Mouse (Mus musculus): ENCODE data around the gene Usp38. TPM values are rescaled to one million over a fixed set of nuclear protein-coding genes. Genes with fewer than 3 reads are reported as not detected.

Gene Usp38
- total and polyA plus RNA-seq, 3 experiments: 5.1 to 18.9 (median 17.7) TPM

DNA sequence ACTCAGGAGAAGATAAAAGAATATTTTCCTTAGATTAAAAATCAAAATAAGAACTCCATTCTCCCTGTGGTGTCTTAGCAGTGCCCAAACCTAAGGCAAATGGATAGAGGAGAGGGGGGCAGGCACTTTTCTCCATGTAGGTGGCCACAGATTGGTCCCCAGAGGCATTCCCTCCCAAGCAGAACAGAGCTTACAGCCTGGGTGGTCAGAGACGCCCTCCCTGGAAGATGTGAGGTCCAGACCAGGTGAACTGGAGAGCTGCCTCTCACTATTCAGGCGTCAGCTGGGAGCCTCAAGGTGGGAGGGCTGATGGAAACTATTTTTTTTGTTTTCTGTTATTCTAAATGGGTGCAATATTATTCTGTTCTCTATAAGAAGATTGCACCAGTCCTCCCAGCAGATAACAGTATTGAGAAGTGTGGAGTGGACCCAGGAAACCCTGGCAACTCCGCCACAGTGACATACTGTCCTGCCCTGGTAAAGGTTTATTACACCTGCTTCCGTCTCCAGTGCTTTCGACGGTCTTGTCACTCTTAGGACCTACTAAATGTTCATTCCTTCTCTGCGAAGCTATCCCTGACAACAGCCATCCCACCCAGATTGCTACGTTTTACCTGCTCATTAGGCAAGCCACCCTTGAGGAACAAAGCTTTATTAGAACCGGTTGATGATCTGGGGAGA, 55.0 kb downstream of the Usp38 start:
- no peaks in the 10 kb centered on the region for H3K27me3 ChIP-seq (ENCODE audit: control insufficient read depth, insufficient read depth, low read length)
- 84% methylated on average over 9 of the region's 9 CpGs for WGBS
- no peaks in the 10 kb centered on the region for H3K36me3 ChIP-seq (ENCODE audit: control insufficient read depth, insufficient read depth, low read length)
- TF ChIP-seq EP300 (IDR thresholded peaks at IDR 0.05; ENCODE audit: insufficient read depth, low read depth, low read length) (no peak), POLR2A (IDR thresholded peaks at IDR 0.05; ENCODE audit: insufficient read depth, low read depth, low read length) (no peak), CTCF (IDR thresholded peaks at IDR 0.05) (no peak)
- no peak overlapping the region for H3K4me3 ChIP-seq
- no peak overlapping the region for H3K27ac ChIP-seq
- no peak overlapping the region for H3K9ac ChIP-seq (ENCODE audit: low read depth, low read length)
- peaks cover 3% of the 10 kb centered on the region; the same call in 1 of the 2 replicates for H3K4me1 ChIP-seq (ENCODE audit: control insufficient read depth, insufficient read depth, low read length)
- H3K79me2 ChIP-seq (replicated peaks; ENCODE audit: control insufficient read depth, insufficient read depth, low read length): no peaks in the 10 kb centered on the region
- no peak for DNase-seq
- intact Hi-C loops (cut with DNase I): no loop called here

DNA sequence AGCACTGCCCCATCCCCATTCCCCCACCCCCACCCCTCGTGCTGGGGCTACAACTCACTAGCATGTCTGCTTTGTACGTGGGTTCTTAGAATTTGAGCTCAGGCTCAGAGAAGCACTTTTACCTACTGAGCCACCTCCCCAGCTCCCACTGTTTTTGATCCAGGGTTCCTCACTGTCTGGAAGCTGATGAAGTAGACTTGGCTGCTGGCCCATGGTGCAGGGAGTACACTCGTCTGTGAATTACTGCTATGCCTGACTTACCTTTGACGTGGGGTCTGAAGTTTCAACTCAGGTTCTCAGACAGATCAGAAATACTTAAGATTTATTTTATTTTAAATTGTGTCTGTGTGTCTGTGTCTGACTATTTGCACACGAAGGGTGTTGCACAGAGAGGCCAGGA, 57.0 kb downstream of the Usp38 start:
- TF ChIP-seq POLR2A (IDR thresholded peaks at IDR 0.05; ENCODE audit: insufficient read depth, low read depth, low read length) (no peak), EP300 (IDR thresholded peaks at IDR 0.05; ENCODE audit: insufficient read depth, low read depth, low read length) (no peak)

DNA sequence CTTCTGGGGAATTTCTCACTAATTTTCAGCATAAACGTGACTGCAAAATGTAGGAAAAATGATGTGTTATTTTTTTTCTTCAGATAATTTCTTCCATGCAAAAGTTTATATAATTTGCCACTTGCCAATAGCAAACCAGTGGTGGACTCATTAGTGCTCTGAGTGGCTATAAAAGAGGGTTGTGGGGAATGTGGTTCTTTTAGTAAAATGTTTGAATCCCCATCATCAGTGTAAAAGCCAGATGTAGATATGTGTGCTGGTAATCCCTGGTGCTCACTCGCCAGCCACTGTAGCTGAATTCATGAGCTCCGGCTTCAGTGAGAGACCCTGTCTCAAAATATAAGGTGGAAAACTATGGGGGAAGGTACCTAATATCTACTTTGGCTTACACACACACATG, 61.8 kb downstream of the Usp38 start:
- Histone ChIP-seq H3K4me1 (ENCODE audit: control insufficient read depth, insufficient read depth, low read length) (peaks cover 8% of the 10 kb centered on the region), H3K36me3 (ENCODE audit: control insufficient read depth, insufficient read depth, low read length) (no peaks in the 10 kb centered on the region; the same call in 1 of the 2 replicates), H3K4me3 (no peak overlapping the region), H3K79me2 (replicated peaks; ENCODE audit: control insufficient read depth, insufficient read depth, low read length) (no peaks in the 10 kb centered on the region), H3K9ac (ENCODE audit: low read depth, low read length) (no peak overlapping the region), H3K27me3 (ENCODE audit: control insufficient read depth, insufficient read depth, low read length) (no peaks in the 10 kb centered on the region), H3K27ac (no peak overlapping the region; the same call in 1 of the 2 replicates)
- no peak for DNase-seq
- intact Hi-C loops (cut with DNase I): loop anchor here (5.0 kb wide), 2 partner anchors 39 to 46 kb away; no protein-coding TSS in a partner anchor
- WGBS: 67% methylated on average over 3 of the region's 3 CpGs
- no peak for TF ChIP-seq POLR2A (IDR thresholded peaks at IDR 0.05; ENCODE audit: insufficient read depth, low read depth, low read length)

More for the DNA sequence above, 57.0 kb downstream of the Usp38 start:
- Histone ChIP-seq H3K4me3 (no peak overlapping the region), H3K36me3 (ENCODE audit: control insufficient read depth, insufficient read depth, low read length) (no peaks in the 10 kb centered on the region; the same call in 1 of the 2 replicates), H3K27me3 (ENCODE audit: control insufficient read depth, insufficient read depth, low read length) (no peaks in the 10 kb centered on the region), H3K4me1 (ENCODE audit: control insufficient read depth, insufficient read depth, low read length) (peaks cover 5% of the 10 kb centered on the region), H3K27ac (no peak overlapping the region), H3K79me2 (replicated peaks; ENCODE audit: control insufficient read depth, insufficient read depth, low read length) (no peaks in the 10 kb centered on the region), H3K9ac (ENCODE audit: low read depth, low read length) (no peak overlapping the region)
- 62% methylated on average over 5 of the region's 5 CpGs for WGBS
- intact Hi-C loops (cut with DNase I): no loop called here
- DNase-seq: no peak

DNA sequence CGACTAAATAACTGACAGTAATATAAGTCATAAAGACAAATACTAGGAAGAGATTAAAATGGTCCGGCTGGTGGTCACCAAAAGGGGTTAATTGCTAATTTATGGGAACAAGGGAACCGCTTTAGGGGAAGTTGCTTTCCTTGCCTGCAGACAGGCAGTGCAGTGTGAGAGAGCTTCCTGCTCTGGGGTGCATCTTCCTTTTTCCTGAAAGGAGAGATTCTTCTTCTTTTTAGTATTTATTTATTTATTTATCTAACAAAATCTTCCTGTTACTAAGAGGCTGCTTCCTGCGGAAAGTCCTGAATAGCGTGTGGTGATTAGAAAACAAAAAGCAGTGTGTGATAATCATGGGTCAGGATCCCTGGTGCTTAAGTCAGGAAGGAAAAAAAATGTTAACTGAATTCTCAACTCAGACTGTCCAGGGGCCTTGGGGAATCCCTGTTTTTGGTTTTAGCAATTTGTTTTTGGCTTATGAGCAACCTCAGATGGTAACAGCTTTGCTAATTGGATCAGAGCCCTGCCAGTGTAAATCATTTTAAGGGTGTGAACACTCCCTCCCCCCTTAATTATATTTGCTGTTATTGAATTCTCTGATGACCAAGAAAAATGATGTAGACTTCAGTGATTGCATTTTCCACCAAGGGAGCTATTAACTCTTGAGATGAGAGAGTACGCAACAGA, 62.4 kb downstream of the Usp38 start:
- H3K27ac ChIP-seq: no peak overlapping the region; the same call in 1 of the 2 replicates
- intact Hi-C loops (cut with DNase I): loop anchor here (5.0 kb wide), 2 partner anchors 40 to 45 kb away; no protein-coding TSS in a partner anchor
- H3K4me3 ChIP-seq: no peak overlapping the region
- H3K4me1 ChIP-seq (ENCODE audit: control insufficient read depth, insufficient read depth, low read length): peaks cover 8% of the 10 kb centered on the region
- no peaks in the 10 kb centered on the region for H3K27me3 ChIP-seq (ENCODE audit: control insufficient read depth, insufficient read depth, low read length)
- WGBS: 38% methylated on average over 6 of the region's 6 CpGs
- no peak for TF ChIP-seq POLR2A (IDR thresholded peaks at IDR 0.05; ENCODE audit: insufficient read depth, low read depth, low read length)
- TF ChIP-seq CTCF (IDR thresholded peaks at IDR 0.05): no peak
- TF ChIP-seq EP300 (IDR thresholded peaks at IDR 0.05; ENCODE audit: insufficient read depth, low read depth, low read length): no peak
- H3K79me2 ChIP-seq (replicated peaks; ENCODE audit: control insufficient read depth, insufficient read depth, low read length): no peaks in the 10 kb centered on the region
- no peaks in the 10 kb centered on the region; the same call in 1 of the 2 replicates for H3K36me3 ChIP-seq (ENCODE audit: control insufficient read depth, insufficient read depth, low read length)
- H3K9ac ChIP-seq (ENCODE audit: low read depth, low read length): no peak overlapping the region
- DNase-seq: peak in 1 of 2 experiments; percentile 28

DNA sequence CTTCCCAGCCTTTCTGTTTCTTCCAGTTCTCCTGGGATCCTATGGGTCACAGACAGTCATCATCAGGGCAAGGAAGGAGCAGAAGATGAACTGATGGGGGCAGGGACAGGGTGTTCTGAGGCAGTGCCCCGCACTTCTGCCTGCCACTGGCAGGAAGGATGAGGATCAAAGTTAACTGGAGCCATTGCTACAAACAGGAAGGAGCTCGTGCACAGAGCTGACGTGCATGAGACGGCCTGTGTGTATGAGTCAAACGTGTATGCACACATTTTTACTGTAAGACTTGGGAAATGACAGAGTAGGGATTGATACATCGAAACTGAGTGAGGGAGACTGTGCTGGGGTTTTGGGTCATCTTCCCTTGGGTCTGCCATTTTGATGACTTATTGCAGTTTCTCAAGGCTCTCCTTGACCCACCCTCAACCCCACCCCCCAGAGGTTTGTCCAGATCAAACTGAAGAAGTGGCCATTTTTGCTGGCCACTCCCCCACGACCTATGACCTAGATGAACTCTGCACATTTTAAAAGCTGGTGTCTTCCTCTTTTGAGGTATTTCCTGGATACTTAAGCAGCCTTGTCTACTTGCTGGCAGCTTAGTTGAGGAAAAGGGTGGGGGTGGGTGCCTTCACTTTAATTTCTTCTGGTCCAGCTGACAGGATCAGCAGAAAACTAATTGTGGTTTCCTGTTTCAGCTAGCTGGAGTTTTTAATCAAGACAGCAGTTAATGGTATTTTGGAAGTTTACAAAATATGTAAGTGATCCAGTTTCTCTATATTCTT, 66.1 kb downstream of the Usp38 start:
- Histone ChIP-seq H3K27ac (no peak overlapping the region), H3K4me3 (no peak overlapping the region), H3K4me1 (ENCODE audit: control insufficient read depth, insufficient read depth, low read length) (peaks cover 8% of the 10 kb centered on the region), H3K79me2 (replicated peaks; ENCODE audit: control insufficient read depth, insufficient read depth, low read length) (no peaks in the 10 kb centered on the region), H3K27me3 (ENCODE audit: control insufficient read depth, insufficient read depth, low read length) (no peaks in the 10 kb centered on the region), H3K36me3 (ENCODE audit: control insufficient read depth, insufficient read depth, low read length) (no peaks in the 10 kb centered on the region; the same call in 1 of the 2 replicates), H3K9ac (ENCODE audit: low read depth, low read length) (no peak overlapping the region)
- intact Hi-C loops (cut with DNase I): no loop called here
- WGBS: 42% methylated on average over 7 of the region's 7 CpGs
- no peak for TF ChIP-seq CTCF (IDR thresholded peaks at IDR 0.05)
- no peak for TF ChIP-seq EP300 (IDR thresholded peaks at IDR 0.05; ENCODE audit: insufficient read depth, low read depth, low read length)
- no peak for TF ChIP-seq POLR2A (IDR thresholded peaks at IDR 0.05; ENCODE audit: insufficient read depth, low read depth, low read length)
- DNase-seq: peak in 1 of 2 experiments; percentile 32

Data from heart, adult 2 months (tissue).